Mouse (Mus musculus) MEL (cell line): ENCODE data around the gene Syt11.
"Not testable (repeated sequence)": the region's sequence is repeated elsewhere in the genome, so short reads cannot be mapped to it uniquely, and the experiment has no call there.

Experiments
- CTCF ChIP-seq, 3 experiments: IDR thresholded peaks in 2 of 3; conservative IDR thresholded peaks in 1 of 3; 2 replicates each; pipeline ENCODE4 v1.5.1; 2011 to 2012; ENCODE audit warnings: low read length in 3 of 3, low read depth in 2 of 3, mild to moderate bottlenecking in 2 of 3, improper control_type of control experiment in 1 of 3, inconsistent platforms in 1 of 3, mixed read lengths in 1 of 3, moderate library complexity in 1 of 3; ENCODE audit not compliant: control insufficient read depth in 1 of 3, insufficient read depth in 1 of 3, poor library complexity in 1 of 3, severe bottlenecking in 1 of 3
- ZC3H11A ChIP-seq: IDR thresholded peaks from 2 replicates; pipeline ENCODE4 v1.6.1; 2012; ENCODE audit warnings: low read depth, mild to moderate bottlenecking, inconsistent platforms, low read length, improper control_type of control experiment

GRCm38 (mm10) chr3:88771189-88771940 is 3.6 kb downstream of the Syt11 start:
- not testable (repeated sequence) for TF ChIP-seq ZC3H11A; CTCF (IDR thresholded peaks at IDR 0.05 in 2 of 3, conservative IDR thresholded peaks at IDR 0.05 in 1 of 3; ENCODE audit: control insufficient read depth in 1 of 3, insufficient read depth in 1 of 3, low read depth in 2 of 3, low read length in 3 of 3, poor library complexity in 1 of 3, severe bottlenecking in 1 of 3)
